Mouse (Mus musculus): Measurements from ENCODE around the gene Ubxn10. TPM values are rescaled to one million over a fixed set of nuclear protein-coding genes. Genes with fewer than 3 reads are reported as not detected.

Gene Ubxn10
- total RNA-seq, 2 experiments from 2014 or later: 0.20 TPM; not detected in 1

GRCm38 (mm10) chr4:138708636-138709035, 28.3 kb downstream of the Ubxn10 start:
- Histone ChIP-seq H3K27ac (no peak overlapping the region), H3K4me3 (no peak overlapping the region)
- TF ChIP-seq CTCF (IDR thresholded peaks at IDR 0.05): peak; percentile 75
- intact Hi-C loops (cut with DNase I): loop anchor here (1.0 kb wide), 1 partner anchor 143 kb away; no protein-coding TSS in a partner anchor
- peak; percentile 65 for DNase-seq

GRCm38 (mm10) chr4:138706620-138707019, 30.3 kb downstream of the Ubxn10 start:
- no peak for TF ChIP-seq CTCF (IDR thresholded peaks at IDR 0.05)
- no peak overlapping the region for H3K4me3 ChIP-seq
- no peak overlapping the region for H3K27ac ChIP-seq
- intact Hi-C loops (cut with DNase I): no loop called here
- no peak for DNase-seq

- no peak for TF ChIP-seq CTCF (IDR thresholded peaks at IDR 0.05)
- Histone ChIP-seq H3K27ac (no peak overlapping the region), H3K4me3 (no peak overlapping the region)
- intact Hi-C loops (cut with DNase I): no loop called here
- no peak for DNase-seq
These were observed 32.8 kb downstream of the Ubxn10 start for GRCm38 (mm10) chr4:138704169-138704568.

- Histone ChIP-seq H3K27ac (no peak overlapping the region), H3K4me3 (no peak overlapping the region)
- no peak for DNase-seq
- no peak for TF ChIP-seq CTCF (IDR thresholded peaks at IDR 0.05)
- intact Hi-C loops (cut with DNase I): no loop called here
These were observed 33.4 kb downstream of the Ubxn10 start for GRCm38 (mm10) chr4:138703591-138703990.

GRCm38 (mm10) chr4:138702528-138702927, 34.4 kb downstream of the Ubxn10 start:
- intact Hi-C loops (cut with DNase I): no loop called here

GRCm38 (mm10) chr4:138702031-138702430, 34.9 kb downstream of the Ubxn10 start:
- Histone ChIP-seq H3K4me3 (no peak overlapping the region), H3K27ac (no peak overlapping the region)
- DNase-seq: peak; percentile 27
- intact Hi-C loops (cut with DNase I): no loop called here
- no peak for TF ChIP-seq CTCF (IDR thresholded peaks at IDR 0.05)

More at GRCm38 (mm10) chr4:138702528-138702927, 34.4 kb downstream of the Ubxn10 start:
- no peak for TF ChIP-seq CTCF (IDR thresholded peaks at IDR 0.05)
- Histone ChIP-seq H3K27ac (peak overlapping the region; percentile 16; the same call in 1 of the 2 replicates), H3K4me3 (no peak overlapping the region)
- no peak for DNase-seq

GRCm38 (mm10) chr4:138701111-138701510, 35.9 kb downstream of the Ubxn10 start:
- no peak overlapping the region for H3K27ac ChIP-seq
- no peak for DNase-seq
- H3K4me3 ChIP-seq: no peak overlapping the region
- intact Hi-C loops (cut with DNase I): no loop called here
- no peak for TF ChIP-seq CTCF (IDR thresholded peaks at IDR 0.05)

- H3K27ac ChIP-seq: no peak overlapping the region
- TF ChIP-seq CTCF (IDR thresholded peaks at IDR 0.05): peak; percentile 78
- intact Hi-C loops (cut with DNase I): no loop called here
- peak; percentile 56 for DNase-seq
- no peak overlapping the region for H3K4me3 ChIP-seq
These were observed 36.6 kb downstream of the Ubxn10 start for GRCm38 (mm10) chr4:138700184-138700982.

GRCm38 (mm10) chr4:138698296-138698695, 38.7 kb downstream of the Ubxn10 start:
- DNase-seq: no peak
- intact Hi-C loops (cut with DNase I): no loop called here
- no peak overlapping the region for H3K27ac ChIP-seq
- H3K4me3 ChIP-seq: no peak overlapping the region
- TF ChIP-seq CTCF (IDR thresholded peaks at IDR 0.05): no peak

- no peak for TF ChIP-seq CTCF (IDR thresholded peaks at IDR 0.05)
- no peak overlapping the region for H3K27ac ChIP-seq
- intact Hi-C loops (cut with DNase I): no loop called here
- no peak for DNase-seq
- H3K4me3 ChIP-seq: no peak overlapping the region
These were observed 39.7 kb downstream of the Ubxn10 start for GRCm38 (mm10) chr4:138697166-138697860.

GRCm38 (mm10) chr4:138696720-138697119, 40.2 kb downstream of the Ubxn10 start:
- Histone ChIP-seq H3K4me3 (no peak overlapping the region), H3K27ac (no peak overlapping the region)
- intact Hi-C loops (cut with DNase I): no loop called here
- DNase-seq: no peak
- TF ChIP-seq CTCF (IDR thresholded peaks at IDR 0.05): no peak

- intact Hi-C loops (cut with DNase I): no loop called here
- no peak for DNase-seq
These were observed 43.8 kb downstream of the Ubxn10 start for GRCm38 (mm10) chr4:138693043-138693692.

More at GRCm38 (mm10) chr4:138693043-138693692, 43.8 kb downstream of the Ubxn10 start:
- Histone ChIP-seq H3K27ac (no peak overlapping the region), H3K4me3 (no peak overlapping the region)
- no peak for TF ChIP-seq CTCF (IDR thresholded peaks at IDR 0.05)

Measured in gastrocnemius, adult 2 months (tissue).